Mouse (Mus musculus) thymus, adult 2 months (tissue): ENCODE data around the gene C1rl. TPM values are rescaled to one million over a fixed set of nuclear protein-coding genes. Genes with fewer than 3 reads are reported as not detected.

Experiments
- DNase-seq: peaks from one replicate; pipeline ENCODE4 v3.0.0; 2021
- H3K27ac ChIP-seq: fragments of 200-500 bp; 2 replicates; pipeline ENCODE4 v1.5.1; 2012; ENCODE audit warnings: low read length, control low read depth; ENCODE audit not compliant: control insufficient read depth, insufficient read depth
- H3K27me3 ChIP-seq: fragments of 200-500 bp; 2 replicates; pipeline ENCODE4 v1.6.1; 2012; ENCODE audit warnings: mild to moderate bottlenecking, low read length, moderate library complexity, mixed read lengths; ENCODE audit not compliant: control insufficient read depth, insufficient read depth
- H3K36me3 ChIP-seq: fragments of 200-500 bp; 2 replicates; pipeline ENCODE4 v1.6.1; 2012; ENCODE audit warnings: mild to moderate bottlenecking, low read length, moderate library complexity; ENCODE audit not compliant: control insufficient read depth, insufficient read depth
- H3K4me1 ChIP-seq: fragments of 200-500 bp; replicated peaks from 2 replicates; pipeline ENCODE4 v1.6.1; 2012; ENCODE audit warnings: low read length; ENCODE audit not compliant: control insufficient read depth, insufficient read depth
- H3K4me3 ChIP-seq: fragments of 200-500 bp; 2 replicates; pipeline ENCODE4 v1.5.1; 2012; ENCODE audit warnings: mild to moderate bottlenecking, low read length, control low read depth, moderate library complexity; ENCODE audit not compliant: control insufficient read depth, insufficient read depth
- CTCF ChIP-seq: fragments of 200-500 bp; IDR thresholded peaks from 2 replicates; pipeline ENCODE4 v1.5.1; 2012; ENCODE audit warnings: mild to moderate bottlenecking, control low read depth, low read length, moderate library complexity, borderline replicate concordance; ENCODE audit not compliant: control insufficient read depth, poor library complexity, insufficient read depth; ENCODE audit errors: extremely low read depth
- POLR2A ChIP-seq: fragments of 200-500 bp; IDR thresholded peaks from 2 replicates; pipeline ENCODE4 v1.6.1; 2012; ENCODE audit warnings: mild to moderate bottlenecking, low read length, control low read depth, moderate library complexity; ENCODE audit not compliant: control insufficient read depth, poor library complexity, insufficient read depth; ENCODE audit errors: extremely low read depth
- WGBS: fragments of 180-500 bp; shearing (Covaris S2); methylation state at CpG from one replicate; pipeline ENCODE4 v1.1.7; 2018; 5-methylcytosine and 5-hydroxymethylcytosine counted together
- polyA plus RNA-seq: library from polyadenylated mRNA; depleted of rRNA; stranded (reverse); fragments of >200 nt; gene quantifications from 2 replicates; pipeline ENCODE4 v1.2.3, GENCODE M21; 2012; rRNA removed

Gene C1rl
- 1.2 and 1.5 TPM in 2 replicates for polyA plus RNA-seq

GRCm38 (mm10) chr6:124492842-124493561 is at the start of gene C1rl:
TSS of gene C1rl (plus strand) at chr6:124493113.
- TF ChIP-seq POLR2A (no peak), CTCF (peak; percentile 37; the same call in 1 of the 2 replicates)
- Histone ChIP-seq H3K27me3 (no peaks in the 10 kb centered on the region), H3K4me1 (peaks cover 7% of the 10 kb centered on the region), H3K27ac (no peak within 1 kb of the TSS), H3K4me3 (no peak within 1 kb of the TSS), H3K36me3 (no peaks in the 10 kb centered on the region)
- DNase-seq: peak; percentile 59
- 36% methylated on average over 4 of the region's 4 CpGs for WGBS

- H3K36me3 ChIP-seq: no peaks in the 10 kb centered on the region
- no peaks in the 10 kb centered on the region for H3K27me3 ChIP-seq
- no peak overlapping the region for H3K27ac ChIP-seq
- H3K4me1 ChIP-seq: no peaks in the 10 kb centered on the region
- TF ChIP-seq CTCF (no peak), POLR2A (no peak)
- no peak overlapping the region for H3K4me3 ChIP-seq
- 91% methylated on average over 2 of the region's 2 CpGs for WGBS
- no peak for DNase-seq
These were observed 49.6 kb upstream of the C1rl start for GRCm38 (mm10) chr6:124443338-124443737.

GRCm38 (mm10) chr6:124446024-124446423 is 46.9 kb upstream of the C1rl start:
- no peak for TF ChIP-seq CTCF
- no peak for TF ChIP-seq POLR2A
- no peaks in the 10 kb centered on the region for H3K36me3 ChIP-seq
- no peak for DNase-seq
- no peaks in the 10 kb centered on the region for H3K4me1 ChIP-seq
- no peak overlapping the region for H3K27ac ChIP-seq
- no peaks in the 10 kb centered on the region for H3K27me3 ChIP-seq
- no peak overlapping the region for H3K4me3 ChIP-seq
- WGBS: 93% methylated on average over 2 of the region's 2 CpGs

GRCm38 (mm10) chr6:124446459-124446858 is 46.5 kb upstream of the C1rl start:
- no peak overlapping the region for H3K4me3 ChIP-seq
- H3K27me3 ChIP-seq: no peaks in the 10 kb centered on the region
- no peak overlapping the region for H3K27ac ChIP-seq
- no peaks in the 10 kb centered on the region for H3K4me1 ChIP-seq
- no peak for DNase-seq
- no peaks in the 10 kb centered on the region for H3K36me3 ChIP-seq
- WGBS: 98% methylated on average over 9 of the region's 9 CpGs
- TF ChIP-seq POLR2A: no peak

- no peak overlapping the region for H3K27ac ChIP-seq
- H3K27me3 ChIP-seq: no peaks in the 10 kb centered on the region
- no peak for TF ChIP-seq CTCF
- TF ChIP-seq POLR2A: no peak
- H3K4me1 ChIP-seq: no peaks in the 10 kb centered on the region
- no peak for DNase-seq
- no peak overlapping the region for H3K4me3 ChIP-seq
- WGBS: 91% methylated on average over 2 of the region's 2 CpGs
- H3K36me3 ChIP-seq: no peaks in the 10 kb centered on the region
These were observed 45.6 kb upstream of the C1rl start for GRCm38 (mm10) chr6:124447356-124447755.

- no peak for DNase-seq
- Histone ChIP-seq H3K27ac (no peak overlapping the region), H3K36me3 (no peaks in the 10 kb centered on the region), H3K4me3 (no peak overlapping the region), H3K4me1 (no peaks in the 10 kb centered on the region), H3K27me3 (no peaks in the 10 kb centered on the region)
- no peak for TF ChIP-seq POLR2A
- no peak for TF ChIP-seq CTCF
- 71% methylated on average over 10 of the region's 10 CpGs for WGBS
These were observed 44.6 kb upstream of the C1rl start for GRCm38 (mm10) chr6:124448186-124448852.
